Mouse (Mus musculus) cerebellum, adult 2 months (tissue): ENCODE results near the gene Agpat1.

ENCODE experiments used
- CTCF ChIP-seq: fragments of 200-500 bp; IDR thresholded peaks from 2 replicates; pipeline ENCODE4 v1.5.1; 2011; ENCODE audit warnings: low read depth, mild to moderate bottlenecking, control low read depth, low read length, moderate library complexity, borderline replicate concordance; ENCODE audit not compliant: insufficient read depth
- POLR2A ChIP-seq: fragments of 200-500 bp; IDR thresholded peaks from 2 replicates; pipeline ENCODE4 v1.6.1; 2011; ENCODE audit warnings: low read length, control low read depth, borderline replicate concordance; ENCODE audit not compliant: insufficient read depth

DNA sequence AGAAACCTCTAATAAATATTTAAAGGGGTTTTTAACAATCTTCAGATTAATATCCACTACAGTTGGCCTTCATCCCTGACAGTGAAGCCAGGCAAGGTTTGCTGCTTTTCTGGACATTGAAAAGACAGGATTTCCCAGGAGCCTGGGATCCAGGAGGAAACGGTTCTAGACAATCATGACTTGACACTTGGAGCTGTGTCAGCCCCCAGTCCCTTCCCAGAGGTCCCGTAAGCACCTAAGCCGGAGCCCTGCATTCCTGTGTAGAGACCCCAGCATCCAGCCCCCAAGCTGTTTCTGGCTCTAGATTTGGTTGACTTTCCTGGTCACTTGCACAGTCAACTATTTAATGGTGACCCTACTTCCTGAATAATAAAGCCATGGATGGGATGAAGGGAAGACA is 54.5 kb downstream of the Agpat1 start:
- TF ChIP-seq CTCF (no peak), POLR2A (no peak)
